Mouse (Mus musculus) layer of hippocampus, adult 2 months (tissue): ENCODE results near the gene Cdk17. TPM values are rescaled to one million over a fixed set of nuclear protein-coding genes. Genes with fewer than 3 reads are reported as not detected.

Experiments
- DNase-seq, 2 experiments: peaks; one replicate each; pipeline ENCODE4 v3.0.0; 2022; ENCODE audit warnings: low spot score in 2 of 2
- H3K27ac ChIP-seq: fragments of 200-600 bp; 2 replicates; pipeline ENCODE4 v1.8.1; 2022
- H3K4me3 ChIP-seq: fragments of 200-600 bp; 2 replicates; pipeline ENCODE4 v1.8.1; 2022; ENCODE audit warnings: mild to moderate bottlenecking
- CTCF ChIP-seq: fragments of 200-600 bp; conservative IDR thresholded peaks from 2 replicates; pipeline ENCODE4 v1.8.1; 2022; ENCODE audit warnings: antibody characterized with exemption, mild to moderate bottlenecking, moderate library complexity
- total RNA-seq, 2 experiments: library from RNA; stranded (reverse); gene quantifications; 2 replicates each; pipeline ENCODE4 v1.2.3; 2021

Cdk17 gene
- total RNA-seq, 2 experiments from 2014 or later, result 206 to 219 TPM

- Histone ChIP-seq H3K27ac (peak overlapping the region; percentile 56), H3K4me3 (peak overlapping the region; percentile 92)
- no peak for DNase-seq
- no peak for TF ChIP-seq CTCF
These were observed 3.2 kb downstream of the Cdk17 start for GRCm38 (mm10) chr10:93163711-93164488.

GRCm38 (mm10) chr10:93165416-93166381, 5.0 kb downstream of the Cdk17 start:
- DNase-seq, result no peak
- Histone ChIP-seq H3K27ac (peak overlapping the region; percentile 81), H3K4me3 (peak overlapping the region; percentile 44)
- TF ChIP-seq CTCF, result no peak

DNA sequence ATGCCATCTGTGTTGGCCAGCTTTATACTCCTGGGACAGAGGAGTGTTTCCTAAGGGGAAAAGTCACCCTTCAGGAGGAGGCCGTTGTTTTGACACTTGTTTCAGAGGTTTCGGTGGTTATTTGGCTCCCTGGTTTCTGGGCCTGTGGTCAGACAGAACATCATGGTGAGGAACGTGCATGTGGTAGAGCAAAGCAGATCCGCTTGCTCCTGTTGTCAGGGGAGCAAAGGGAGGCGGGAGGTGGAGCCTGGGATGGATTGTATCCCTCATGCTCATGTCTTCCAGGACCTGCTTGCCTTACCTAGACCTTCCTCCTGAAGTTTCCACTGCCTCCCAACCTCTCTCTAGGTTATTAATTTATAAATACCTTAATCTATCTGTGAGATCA, 5.7 kb downstream of the Cdk17 start:
- peak overlapping the region; percentile 44 for H3K4me3 ChIP-seq

DNA sequence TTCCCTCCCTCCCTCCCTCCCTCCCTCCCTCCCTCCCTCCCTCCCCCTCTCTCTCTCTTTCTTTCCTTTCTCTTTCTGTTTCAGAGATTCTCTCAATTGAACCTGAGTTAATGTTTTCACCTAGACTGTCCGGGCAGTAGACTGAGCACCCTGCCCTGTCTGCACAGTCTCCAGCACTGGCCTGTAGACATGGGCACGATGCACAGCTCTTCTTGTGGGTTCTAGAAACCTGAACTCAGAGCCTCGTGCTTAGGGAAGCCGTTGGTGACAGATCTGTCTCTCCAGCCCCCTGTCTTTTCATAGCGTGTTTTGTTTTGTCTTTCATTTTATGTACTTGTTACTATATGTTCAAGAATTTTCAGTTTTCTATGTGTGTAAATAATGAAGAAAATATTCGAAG, 6.6 kb downstream of the Cdk17 start:
- no peak for TF ChIP-seq CTCF
- H3K4me3 ChIP-seq, result no peak overlapping the region
- H3K27ac ChIP-seq, result peak overlapping the region; percentile 62; the same call in 1 of the 2 replicates
- no peak for DNase-seq

More for the DNA sequence above, 5.7 kb downstream of the Cdk17 start:
- no peak for DNase-seq
- peak overlapping the region; percentile 81 for H3K27ac ChIP-seq
- TF ChIP-seq CTCF, result no peak

GRCm38 (mm10) chr10:93168067-93168466, 7.4 kb downstream of the Cdk17 start:
- peak overlapping the region; percentile 59; the same call in 1 of the 2 replicates for H3K27ac ChIP-seq
- DNase-seq, result no peak
- no peak for TF ChIP-seq CTCF
- H3K4me3 ChIP-seq, result no peak overlapping the region; the same call in 1 of the 2 replicates

DNA sequence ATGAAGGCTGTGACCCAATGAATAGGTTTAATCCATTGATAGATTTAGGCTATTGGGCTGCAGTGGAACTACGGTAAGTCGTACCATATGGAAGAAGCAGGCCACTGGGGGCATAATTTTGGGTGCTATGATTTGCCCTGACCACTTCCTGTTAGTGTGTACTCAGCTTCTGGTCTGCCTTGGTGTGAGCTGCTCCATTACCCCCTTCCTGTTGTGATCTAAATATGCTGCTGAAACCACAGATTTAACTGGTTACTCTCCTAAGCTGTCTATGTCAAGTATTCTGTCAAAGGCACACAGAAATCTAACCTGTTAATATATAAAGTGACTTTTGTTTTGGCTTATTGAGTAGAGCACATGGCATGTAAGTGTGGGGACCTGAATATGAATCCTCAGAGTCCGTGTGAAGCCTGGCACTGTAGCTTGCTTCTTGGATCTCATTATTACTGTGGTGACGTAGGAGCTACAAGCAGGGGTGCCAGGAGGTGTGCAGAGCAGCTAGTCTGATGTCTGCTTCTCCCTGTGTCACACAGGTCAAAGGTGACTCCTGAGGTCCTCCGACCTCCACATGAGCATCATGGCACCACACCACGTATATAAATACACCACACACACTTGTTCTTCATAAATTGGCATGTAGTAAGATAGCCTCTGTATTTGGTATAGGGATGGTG, 10.6 kb downstream of the Cdk17 start:
- TF ChIP-seq CTCF, result no peak
- Histone ChIP-seq H3K4me3 (no peak overlapping the region), H3K27ac (no peak overlapping the region)
- DNase-seq, result no peak

- no peak for DNase-seq
- no peak overlapping the region for H3K4me3 ChIP-seq
- H3K27ac ChIP-seq, result peak overlapping the region; percentile 1; the same call in 1 of the 2 replicates
- TF ChIP-seq CTCF, result no peak
These were observed 16.8 kb downstream of the Cdk17 start for GRCm38 (mm10) chr10:93177471-93177870.

DNA sequence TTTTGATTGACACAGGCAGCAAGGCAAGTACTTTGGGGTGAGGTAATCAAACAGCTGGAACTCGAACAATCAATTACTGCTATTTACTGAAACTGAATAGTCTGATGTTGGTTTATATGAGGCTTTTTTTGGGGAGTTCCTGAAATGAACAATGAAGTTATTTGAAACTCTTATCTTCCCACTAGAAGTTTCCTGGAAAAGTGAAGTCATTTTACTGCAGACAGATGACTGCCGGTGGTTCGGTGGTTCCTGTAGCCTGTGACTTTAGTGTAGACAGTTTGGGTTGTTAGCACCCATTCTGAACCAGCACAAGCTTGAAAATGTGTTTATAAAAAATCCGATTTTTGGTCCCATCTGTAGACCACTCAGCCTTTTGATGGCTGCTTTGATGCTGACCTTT, 17.2 kb downstream of the Cdk17 start:
- no peak overlapping the region for H3K4me3 ChIP-seq
- no peak overlapping the region; the same call in 1 of the 2 replicates for H3K27ac ChIP-seq
- no peak for DNase-seq
- no peak for TF ChIP-seq CTCF

- no peak for DNase-seq
- H3K4me3 ChIP-seq, result no peak overlapping the region
- no peak overlapping the region for H3K27ac ChIP-seq
- peak; percentile 62 for TF ChIP-seq CTCF
These were observed 18.0 kb downstream of the Cdk17 start for GRCm38 (mm10) chr10:93178662-93179061.

- no peak for DNase-seq
- TF ChIP-seq CTCF, result no peak
- H3K27ac ChIP-seq, result no peak overlapping the region
- H3K4me3 ChIP-seq, result no peak overlapping the region
These were observed 19.2 kb downstream of the Cdk17 start for GRCm38 (mm10) chr10:93179669-93180460.

- H3K4me3 ChIP-seq, result no peak overlapping the region
- no peak for DNase-seq
- TF ChIP-seq CTCF, result no peak
- no peak overlapping the region for H3K27ac ChIP-seq
These were observed 23.8 kb downstream of the Cdk17 start for GRCm38 (mm10) chr10:93184351-93184976.
